26 mouse cellular contexts compared by ENCODE assay signal in genomic region chr5:72448846-72449245, GRCm38 (mm10). TPM values are rescaled to one million over a fixed set of nuclear protein-coding genes. Genes with fewer than 3 reads are reported as not detected.
"Had no signal": no experiment of that assay in that cellular context is flagged by ENCODE, and none has a peak within 500 bp of the region (broad histone marks: within the 10 kb centered on the region; RNA-seq: fewer than 3 reads in every experiment).

No protein-coding gene starts in this region.

- H3K4me2 ChIP-seq: heart, embryonic 11.5 days; heart, embryonic 13.5 days; heart, embryonic 15.5 days; hindbrain, embryonic 13.5 days; hindbrain, embryonic 15.5 days; limb, embryonic 13.5 days; limb, embryonic 15.5 days; liver, embryonic 12.5 days had no signal

- ATAC-seq: hindbrain, postnatal 0 days; intestine, embryonic 16.5 days; liver, embryonic 12.5 days had no signal

- H3K27ac ChIP-seq: heart, embryonic 13.5 days; heart, embryonic 15.5 days; hindbrain, embryonic 13.5 days; hindbrain, embryonic 15.5 days; hindbrain, postnatal 0 days; limb, embryonic 13.5 days; limb, embryonic 15.5 days; liver, embryonic 12.5 days; liver, embryonic 14.5 days had no signal

- H3K4me3 ChIP-seq: heart, adult 2 months; heart, embryonic 13.5 days; heart, embryonic 15.5 days; hindbrain, embryonic 13.5 days; hindbrain, embryonic 15.5 days; limb, embryonic 13.5 days; limb, embryonic 15.5 days; liver, embryonic 12.5 days had no signal

- H3K36me3 ChIP-seq: heart, embryonic 13.5 days; heart, embryonic 15.5 days; hindbrain, embryonic 13.5 days; hindbrain, embryonic 15.5 days; limb, embryonic 13.5 days; limb, embryonic 15.5 days; liver, embryonic 12.5 days had no signal

- H3K4me1 ChIP-seq: hindbrain, embryonic 13.5 days; hindbrain, embryonic 15.5 days; limb, embryonic 15.5 days; liver, embryonic 12.5 days had no signal

- H3K9ac ChIP-seq: heart, embryonic 13.5 days; heart, embryonic 15.5 days; hindbrain, embryonic 13.5 days; hindbrain, embryonic 15.5 days; limb, embryonic 13.5 days; limb, embryonic 15.5 days; liver, embryonic 12.5 days; liver, embryonic 14.5 days had no signal

- H3K9me3 ChIP-seq: heart, embryonic 15.5 days; hindbrain, embryonic 13.5 days; hindbrain, embryonic 15.5 days; limb, embryonic 13.5 days; limb, embryonic 15.5 days; liver, embryonic 12.5 days had no signal

- DNase-seq: gastrocnemius, postnatal 14 days; gastrocnemius, postnatal 36 days; heart, adult 11 months; heart, adult 2 months; heart, postnatal 14 days; heart, postnatal 36 days; kidney, adult 11 months; kidney, adult 9 months; kidney, postnatal 14 days; layer of hippocampus, adult 9-11 months; layer of hippocampus, postnatal 36 days; left cerebral cortex, postnatal 4 days; lung, adult 18-20 months had no signal

- H3K27me3 ChIP-seq: heart, embryonic 13.5 days; heart, embryonic 15.5 days; hindbrain, embryonic 13.5 days; hindbrain, embryonic 15.5 days; limb, embryonic 13.5 days; limb, embryonic 15.5 days; liver, embryonic 12.5 days had no signal

RNA-seq across cellular contexts. Expression of gene Corin, which starts 55.4 kb away (rescaled TPM):
- polyA plus RNA-seq: large intestine, adult 2 months; liver, adult 2 months had no signal
